Mouse (Mus musculus) heart, adult 2 months (tissue): ENCODE measurements around the gene Lypla2. TPM values are rescaled to one million over a fixed set of nuclear protein-coding genes. Genes with fewer than 3 reads are reported as not detected.

Source experiments
- DNase-seq, 2 experiments: peaks; one replicate each; pipeline ENCODE4 v3.0.0; 2021
- H3K27ac ChIP-seq: fragments of 200-600 bp; 2 replicates; pipeline ENCODE4 v1.8.1; 2022
- H3K27me3 ChIP-seq: fragments of 200-500 bp; 2 replicates; pipeline ENCODE4 v1.6.1; 2012; ENCODE audit warnings: mild to moderate bottlenecking, low read length, inconsistent platforms, mixed read lengths; ENCODE audit not compliant: control insufficient read depth, insufficient read depth
- H3K36me3 ChIP-seq: fragments of 200-500 bp; 2 replicates; pipeline ENCODE4 v1.6.1; 2012; ENCODE audit warnings: low read length, inconsistent platforms; ENCODE audit not compliant: control insufficient read depth, insufficient read depth
- H3K4me1 ChIP-seq: fragments of 200-500 bp; 2 replicates; pipeline ENCODE4 v1.6.1; 2011; ENCODE audit warnings: low read length; ENCODE audit not compliant: control insufficient read depth, insufficient read depth
- H3K4me3 ChIP-seq: fragments of 200-600 bp; 2 replicates; pipeline ENCODE4 v1.8.1; 2022
- H3K79me2 ChIP-seq: fragments of 200-500 bp; replicated peaks from 2 replicates; pipeline ENCODE4 v1.6.1; 2012; ENCODE audit warnings: mild to moderate bottlenecking, inconsistent platforms, low read length, moderate library complexity, mixed read lengths; ENCODE audit not compliant: control insufficient read depth, insufficient read depth
- H3K9ac ChIP-seq: fragments of 200-500 bp; 2 replicates; pipeline ENCODE4 v1.6.1; 2012; ENCODE audit warnings: low read depth, mild to moderate bottlenecking, control low read depth, inconsistent platforms, low read length, mixed read lengths
- CTCF ChIP-seq: fragments of 200-600 bp; IDR thresholded peaks from 2 replicates; pipeline ENCODE4 v1.8.1; 2022; ENCODE audit warnings: antibody characterized with exemption, mild to moderate bottlenecking, moderate library complexity
- EP300 ChIP-seq: fragments of 200-500 bp; IDR thresholded peaks from 2 replicates; pipeline ENCODE4 v1.6.1; 2011; ENCODE audit warnings: low read depth, low read length, control low read depth; ENCODE audit not compliant: insufficient read depth
- POLR2A ChIP-seq: fragments of 200-500 bp; IDR thresholded peaks from 2 replicates; pipeline ENCODE4 v1.6.1; 2011; ENCODE audit warnings: mild to moderate bottlenecking, low read depth, low read length, control low read depth; ENCODE audit not compliant: insufficient read depth
- WGBS: fragments of 180-500 bp; shearing (Covaris S2); methylation state at CpG from one replicate; pipeline ENCODE4 v1.1.7; 2018; 5-methylcytosine and 5-hydroxymethylcytosine counted together
- intact Hi-C: fragments of 180-260 bp; cut with DNase I; formaldehyde crosslinking; loops from one replicate; pipeline ENCODE4 v1.15.1; 2025
- polyA plus RNA-seq: library from polyadenylated mRNA; depleted of rRNA; stranded (reverse); fragments of >200 nt; gene quantifications from 2 replicates; pipeline ENCODE4 v1.2.3, GENCODE M21; 2012
- total RNA-seq, 2 experiments: library from RNA; stranded (reverse); gene quantifications; 2 replicates each; pipeline ENCODE4 v1.2.3; 2021

Lypla2 gene
- total and polyA plus RNA-seq, 3 experiments: 35.9 to 52.2 (median 37.1) TPM

DNA sequence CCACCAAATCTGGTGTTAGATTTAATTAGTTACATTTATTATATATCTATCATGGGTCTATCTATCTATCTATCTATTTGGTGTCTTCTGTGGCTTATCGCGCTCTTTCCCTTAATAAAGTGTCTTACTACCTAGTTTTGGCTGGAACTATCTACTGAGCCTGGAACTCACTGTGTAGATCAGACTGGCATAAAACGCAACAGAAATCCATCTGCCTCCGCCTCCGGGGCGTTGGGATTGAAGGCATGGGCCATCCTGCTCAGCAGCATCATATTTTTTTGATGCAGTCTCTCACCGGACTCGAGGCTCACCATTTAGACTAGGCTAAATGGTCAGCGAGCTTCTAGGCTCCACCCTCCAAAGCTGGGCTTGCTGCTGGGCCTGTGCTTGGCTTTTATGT is 15.3 kb upstream of the Lypla2 start:
- Histone ChIP-seq H3K4me1 (peaks cover 4% of the 10 kb centered on the region), H3K79me2 (no peaks in the 10 kb centered on the region), H3K27me3 (no peaks in the 10 kb centered on the region), H3K27ac (peak overlapping the region; percentile 90), H3K36me3 (no peaks in the 10 kb centered on the region), H3K9ac (no peak overlapping the region), H3K4me3 (peak overlapping the region; percentile 96)
- no peak for DNase-seq
- TF ChIP-seq POLR2A (no peak), EP300 (no peak), CTCF (no peak)
- WGBS: 72% methylated on average over 9 of the region's 9 CpGs
- intact Hi-C loops: loop anchor here (5.0 kb wide), 2 partner anchors 35 to 65 kb away; partner anchors contain the start of genes Eloa and Rpl11

DNA sequence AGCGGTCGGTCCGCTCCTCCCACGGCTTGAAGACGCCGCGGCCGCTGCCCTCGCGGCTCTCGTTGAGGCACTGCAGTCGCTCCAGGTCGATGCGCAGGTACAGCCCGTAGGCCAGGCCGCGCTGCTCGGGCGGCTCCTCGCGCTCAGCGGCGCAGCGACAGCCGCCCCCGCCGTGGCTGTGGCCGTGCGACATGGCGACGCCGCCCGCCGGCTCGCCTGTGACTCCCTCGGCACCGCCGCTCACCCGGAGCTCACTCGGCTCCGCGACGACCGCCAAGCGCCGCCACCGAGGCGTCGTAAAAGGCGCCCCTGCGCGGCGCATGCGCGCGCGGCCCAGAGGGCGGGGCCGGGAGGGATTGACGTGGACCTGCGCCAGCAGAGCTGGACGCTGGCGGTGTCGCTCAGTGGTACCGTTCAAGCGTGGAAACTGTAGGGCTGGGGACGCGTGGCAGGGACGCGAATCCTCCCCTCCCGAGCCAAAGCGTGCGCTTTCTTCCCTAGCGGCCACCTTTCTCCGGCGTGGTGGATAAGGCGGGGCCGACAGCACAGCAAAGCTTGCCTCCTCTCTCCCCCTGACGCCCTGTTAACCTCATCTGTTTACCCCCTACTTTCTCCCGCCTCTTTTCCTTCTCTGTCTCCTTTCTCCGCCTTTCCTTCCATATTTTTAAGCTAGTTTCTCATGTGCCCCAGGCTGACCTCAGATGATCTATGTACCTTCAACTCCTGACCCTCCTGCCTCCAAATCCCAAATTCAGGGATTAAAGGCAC is 14.7 kb upstream of the Lypla2 start, which contains the start of gene Pithd1:
Gene Pithd1, minus strand, starts transcription at position 322 of the 768 bp plus-strand sequence.
- peak; percentile 95 for DNase-seq
- under 1% methylated on average over 69 of the region's 81 CpGs for WGBS
- H3K4me3 ChIP-seq: peak within 1 kb of the TSS; percentile 96
- H3K27me3 ChIP-seq: no peaks in the 10 kb centered on the region
- intact Hi-C loops: loop anchor here (5.0 kb wide), 2 partner anchors 35 to 65 kb away; partner anchors contain the start of genes Eloa and Rpl11
- H3K27ac ChIP-seq: peak within 1 kb of the TSS; percentile 90
- peak within 1 kb of the TSS; percentile 100 for H3K9ac ChIP-seq
- H3K36me3 ChIP-seq: no peaks in the 10 kb centered on the region
- no peaks in the 10 kb centered on the region for H3K79me2 ChIP-seq
- TF ChIP-seq POLR2A: peak; percentile 92
- peak; percentile 63 for TF ChIP-seq CTCF
- 0 out of 2 replicates have a peak, but pooled peaks have one; percentile 8 for TF ChIP-seq EP300
- peaks cover 4% of the 10 kb centered on the region for H3K4me1 ChIP-seq

DNA sequence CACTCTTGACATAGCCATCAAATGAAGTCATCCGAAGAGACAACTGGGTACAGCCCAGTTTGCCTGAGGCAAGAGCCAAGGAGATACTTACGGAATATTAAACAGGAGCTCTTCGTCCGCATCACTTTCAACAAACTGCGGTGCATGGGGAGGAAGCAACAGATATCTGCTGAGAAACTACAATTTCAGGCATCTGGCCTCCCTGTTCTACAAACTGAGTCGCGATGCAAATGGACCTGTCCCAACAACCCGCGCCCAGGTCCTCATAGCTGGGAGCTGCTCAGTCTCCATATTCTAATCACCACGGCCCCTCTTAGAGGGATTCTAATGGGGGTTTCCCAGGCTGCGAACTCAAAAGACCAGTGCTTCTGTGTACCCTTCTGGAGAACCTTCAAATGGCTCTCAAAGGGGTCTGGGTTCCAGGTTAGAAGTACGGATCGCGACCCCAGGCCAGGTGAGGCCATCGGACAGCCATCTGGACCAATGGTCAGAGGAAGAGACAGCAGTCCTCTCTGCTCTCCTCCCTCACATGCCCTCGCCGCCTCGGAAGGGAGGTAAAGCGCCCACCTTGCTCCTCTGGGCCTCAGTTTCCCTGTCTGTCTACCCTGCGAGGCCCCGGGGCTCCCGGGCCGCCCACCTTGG is 14.0 kb upstream of the Lypla2 start:
- Histone ChIP-seq H3K4me1 (peaks cover 4% of the 10 kb centered on the region), H3K36me3 (no peaks in the 10 kb centered on the region), H3K9ac (peak overlapping the region; percentile 97), H3K27ac (peak overlapping the region; percentile 90), H3K27me3 (no peaks in the 10 kb centered on the region), H3K79me2 (no peaks in the 10 kb centered on the region), H3K4me3 (peak overlapping the region; percentile 96)
- intact Hi-C loops: loop anchor here (5.0 kb wide), 2 partner anchors 36 to 66 kb away; partner anchors contain the start of genes Eloa and Rpl11
- DNase-seq: no peak
- 10% methylated on average over 23 of the region's 23 CpGs for WGBS
- TF ChIP-seq CTCF (no peak), POLR2A (no peak), EP300 (no peak)

DNA sequence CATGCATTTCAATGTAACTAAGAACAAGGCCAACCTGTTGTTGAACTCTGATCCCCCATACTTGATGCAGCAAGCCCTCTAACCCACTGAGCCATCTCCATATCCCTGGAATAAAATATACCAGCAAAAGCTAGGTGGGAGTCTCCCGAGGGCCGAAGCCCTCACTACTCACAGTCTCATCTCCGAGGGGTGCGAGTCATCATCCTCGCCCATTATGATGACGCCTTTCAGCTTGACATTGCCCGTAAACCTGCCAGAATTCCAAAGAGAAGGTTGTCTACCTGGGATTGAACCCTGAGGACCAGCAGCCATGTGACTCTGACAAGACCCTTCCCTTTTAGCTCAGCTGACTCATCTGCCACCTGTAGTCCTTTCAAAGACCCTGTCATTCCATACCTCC is 13.3 kb upstream of the Lypla2 start:
- no peak for TF ChIP-seq POLR2A
- no peak for TF ChIP-seq EP300
- TF ChIP-seq CTCF: no peak
- intact Hi-C loops: loop anchor here (5.0 kb wide), 2 partner anchors 37 to 67 kb away; partner anchors contain the start of genes Eloa and Rpl11
- Histone ChIP-seq H3K4me1 (peaks cover 4% of the 10 kb centered on the region), H3K36me3 (no peaks in the 10 kb centered on the region), H3K9ac (no peak overlapping the region), H3K4me3 (no peak overlapping the region), H3K27me3 (no peaks in the 10 kb centered on the region), H3K27ac (no peak overlapping the region), H3K79me2 (no peaks in the 10 kb centered on the region)
- 88% methylated on average over 7 of the region's 7 CpGs for WGBS
- DNase-seq: no peak

DNA sequence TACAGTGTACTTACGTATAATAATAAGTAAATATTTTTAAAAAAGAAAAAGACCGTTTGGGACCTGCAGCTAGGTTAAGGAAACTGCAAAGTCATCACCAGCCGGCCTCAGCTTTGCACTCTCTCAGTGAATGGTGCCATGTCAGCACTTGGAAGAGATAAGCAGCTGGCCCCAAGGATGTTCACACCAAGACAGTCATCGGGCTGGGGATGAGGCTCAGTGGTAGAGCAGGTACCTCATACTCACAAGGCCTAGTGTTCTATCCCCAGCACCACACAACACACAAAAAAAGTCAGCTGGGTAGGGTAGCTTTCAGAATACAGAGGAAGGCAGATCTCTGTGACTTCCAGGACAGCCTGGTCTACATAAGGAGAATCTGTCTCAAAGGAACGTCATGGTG is 12.8 kb upstream of the Lypla2 start:
- no peaks in the 10 kb centered on the region for H3K79me2 ChIP-seq
- no peaks in the 10 kb centered on the region for H3K36me3 ChIP-seq
- no peaks in the 10 kb centered on the region for H3K27me3 ChIP-seq
- no peak overlapping the region for H3K4me3 ChIP-seq
- intact Hi-C loops: loop anchor here (5.0 kb wide), 2 partner anchors 37 to 67 kb away; partner anchors contain the start of genes Eloa and Rpl11
- no peak overlapping the region for H3K27ac ChIP-seq
- H3K4me1 ChIP-seq: peaks cover 4% of the 10 kb centered on the region
- TF ChIP-seq POLR2A: no peak
- TF ChIP-seq CTCF: no peak
- no peak for TF ChIP-seq EP300
- DNase-seq: no peak
- WGBS: 83% methylated on average over 5 of the region's 5 CpGs
- no peak overlapping the region for H3K9ac ChIP-seq
